Mouse (Mus musculus): Measurements from ENCODE around the gene Olfr160.

DNA sequence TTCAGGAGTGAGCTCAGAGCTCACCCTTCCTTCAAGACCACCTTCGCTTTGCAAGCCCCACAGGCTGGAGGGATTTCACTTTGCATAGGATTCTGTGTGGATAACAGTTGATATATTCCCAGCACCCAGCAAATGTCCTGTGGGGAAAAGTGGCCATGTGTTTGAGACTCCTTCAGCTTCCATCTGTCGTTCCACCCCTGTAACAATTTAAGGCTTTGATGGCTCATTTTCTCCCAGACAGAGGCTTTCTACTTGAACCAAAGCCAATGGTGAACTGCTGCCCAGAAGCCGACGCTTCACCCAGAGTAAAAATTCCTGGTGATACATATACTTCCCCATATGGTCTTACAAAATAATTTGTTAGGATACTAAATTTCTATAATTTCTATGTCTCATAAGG is 40.8 kb downstream of the Olfr160 start:
- TF ChIP-seq POLR2A (IDR thresholded peaks at IDR 0.05; ENCODE audit: borderline replicate concordance, control insufficient read depth, low read depth, low read length) (no peak), CTCF (IDR thresholded peaks at IDR 0.05; ENCODE audit: control insufficient read depth, insufficient read depth, low read length) (no peak)

All from bone marrow, adult 2 months (tissue).